Mouse (Mus musculus): ENCODE data around the gene Tsen15. TPM values are rescaled to one million over a fixed set of nuclear protein-coding genes. Genes with fewer than 3 reads are reported as not detected.

The Tsen15 gene
- polyA plus RNA-seq (2016; fragmentation: Nextera tagmentation; extraction: Ambion mirVana) = 64.2 and 64.6 TPM in 2 replicates

GRCm38 (mm10) chr1:152386188-152386835, at the start of gene Tsen15:
Tsen15 (minus strand) TSS chr1:152386688.
- no peak within 1 kb of the TSS; the same call in 1 of the 2 replicates for H3K27ac ChIP-seq (ENCODE audit: poor library complexity, severe bottlenecking)
- H3K4me2 ChIP-seq = peak within 1 kb of the TSS; percentile 66
- no peaks in the 10 kb centered on the region for H3K27me3 ChIP-seq (replicated peaks)
- H3K9ac ChIP-seq = peak within 1 kb of the TSS; percentile 93
- no peaks in the 10 kb centered on the region for H3K9me3 ChIP-seq (replicated peaks)
- ATAC-seq (ENCODE audit: insufficient number of reproducible peaks, low FRiP score) = peak; percentile 93
- peak within 1 kb of the TSS; percentile 91 for H3K4me3 ChIP-seq
- WGBS = under 1% methylated on average over 57 of the region's 57 CpGs
- H3K4me1 ChIP-seq (replicated peaks) = peaks cover 2% of the 10 kb centered on the region; the same call in 1 of the 2 replicates
- H3K36me3 ChIP-seq = peaks cover 11% of the 10 kb centered on the region

GRCm38 (mm10) chr1:152434166-152434565, 47.7 kb upstream of the Tsen15 start:
- Histone ChIP-seq H3K4me3 (no peak overlapping the region), H3K9me3 (replicated peaks) (no peaks in the 10 kb centered on the region), H3K36me3 (no peaks in the 10 kb centered on the region), H3K9ac (no peak overlapping the region), H3K27me3 (replicated peaks) (no peaks in the 10 kb centered on the region), H3K4me1 (replicated peaks) (peaks cover 1% of the 10 kb centered on the region; the same call in 1 of the 2 replicates), H3K27ac (ENCODE audit: poor library complexity, severe bottlenecking) (no peak overlapping the region), H3K4me2 (no peak overlapping the region)
- no peak for ATAC-seq (ENCODE audit: insufficient number of reproducible peaks, low FRiP score)
- WGBS = 62% methylated on average over 4 of the region's 4 CpGs

GRCm38 (mm10) chr1:152429805-152430204, 43.3 kb upstream of the Tsen15 start:
- no peaks in the 10 kb centered on the region for H3K36me3 ChIP-seq
- no peak overlapping the region for H3K4me2 ChIP-seq
- H3K9ac ChIP-seq = no peak overlapping the region
- 74% methylated on average over 7 of the region's 7 CpGs for WGBS
- H3K9me3 ChIP-seq (replicated peaks) = no peaks in the 10 kb centered on the region
- no peaks in the 10 kb centered on the region for H3K27me3 ChIP-seq (replicated peaks)
- no peak for ATAC-seq (ENCODE audit: insufficient number of reproducible peaks, low FRiP score)
- H3K4me1 ChIP-seq (replicated peaks) = peaks cover 8% of the 10 kb centered on the region
- no peak overlapping the region for H3K4me3 ChIP-seq
- H3K27ac ChIP-seq (ENCODE audit: poor library complexity, severe bottlenecking) = no peak overlapping the region

GRCm38 (mm10) chr1:152427912-152428581, 41.6 kb upstream of the Tsen15 start:
- H3K4me1 ChIP-seq (replicated peaks) = peaks cover 22% of the 10 kb centered on the region
- no peaks in the 10 kb centered on the region for H3K9me3 ChIP-seq (replicated peaks)
- H3K9ac ChIP-seq = no peak overlapping the region
- no peak overlapping the region for H3K27ac ChIP-seq (ENCODE audit: poor library complexity, severe bottlenecking)
- H3K4me2 ChIP-seq = no peak overlapping the region
- no peak overlapping the region for H3K4me3 ChIP-seq
- no peaks in the 10 kb centered on the region for H3K27me3 ChIP-seq (replicated peaks)
- no peaks in the 10 kb centered on the region for H3K36me3 ChIP-seq
- ATAC-seq (ENCODE audit: insufficient number of reproducible peaks, low FRiP score) = no peak
- WGBS = 69% methylated on average over 12 of the region's 12 CpGs

GRCm38 (mm10) chr1:152423052-152423451, 36.6 kb upstream of the Tsen15 start:
- Histone ChIP-seq H3K9me3 (replicated peaks) (no peaks in the 10 kb centered on the region), H3K4me3 (no peak overlapping the region), H3K27ac (ENCODE audit: poor library complexity, severe bottlenecking) (peak overlapping the region; percentile 82), H3K4me2 (peak overlapping the region; percentile 25), H3K9ac (no peak overlapping the region), H3K4me1 (replicated peaks) (peaks cover 42% of the 10 kb centered on the region), H3K36me3 (no peaks in the 10 kb centered on the region), H3K27me3 (replicated peaks) (no peaks in the 10 kb centered on the region)
- 58% methylated on average over 3 of the region's 3 CpGs for WGBS
- peak; percentile 55; the same call in 1 of the 2 replicates for ATAC-seq (ENCODE audit: insufficient number of reproducible peaks, low FRiP score)

GRCm38 (mm10) chr1:152422295-152422694, 35.8 kb upstream of the Tsen15 start:
- no peaks in the 10 kb centered on the region for H3K36me3 ChIP-seq
- no peak overlapping the region for H3K9ac ChIP-seq
- H3K4me2 ChIP-seq = no peak overlapping the region
- peaks cover 49% of the 10 kb centered on the region for H3K4me1 ChIP-seq (replicated peaks)
- no peak for ATAC-seq (ENCODE audit: insufficient number of reproducible peaks, low FRiP score)
- no peaks in the 10 kb centered on the region for H3K9me3 ChIP-seq (replicated peaks)
- no peaks in the 10 kb centered on the region for H3K27me3 ChIP-seq (replicated peaks)
- no peak overlapping the region for H3K4me3 ChIP-seq
- WGBS = 66% methylated on average over 3 of the region's 3 CpGs
- H3K27ac ChIP-seq (ENCODE audit: poor library complexity, severe bottlenecking) = peak overlapping the region; percentile 82; the same call in 1 of the 2 replicates

GRCm38 (mm10) chr1:152417602-152418001, 31.1 kb upstream of the Tsen15 start:
- Histone ChIP-seq H3K36me3 (no peaks in the 10 kb centered on the region), H3K27ac (ENCODE audit: poor library complexity, severe bottlenecking) (peak overlapping the region; percentile 44), H3K4me1 (replicated peaks) (peaks cover 41% of the 10 kb centered on the region), H3K4me2 (no peak overlapping the region), H3K9ac (peak overlapping the region; percentile 35; the same call in 1 of the 2 replicates), H3K9me3 (replicated peaks) (no peaks in the 10 kb centered on the region), H3K4me3 (no peak overlapping the region), H3K27me3 (replicated peaks) (no peaks in the 10 kb centered on the region)
- no peak for ATAC-seq (ENCODE audit: insufficient number of reproducible peaks, low FRiP score)
- WGBS = 25% methylated on average over 5 of the region's 5 CpGs

GRCm38 (mm10) chr1:152416306-152416904, 29.9 kb upstream of the Tsen15 start:
- Histone ChIP-seq H3K36me3 (peaks cover 5% of the 10 kb centered on the region; the same call in 1 of the 2 replicates), H3K27ac (ENCODE audit: poor library complexity, severe bottlenecking) (0 out of 2 replicates have a peak overlapping the region, but pooled peaks have one; percentile 39), H3K4me2 (no peak overlapping the region), H3K27me3 (replicated peaks) (no peaks in the 10 kb centered on the region), H3K9me3 (replicated peaks) (peaks cover 6% of the 10 kb centered on the region; the same call in 1 of the 2 replicates), H3K4me1 (replicated peaks) (peaks cover 32% of the 10 kb centered on the region), H3K9ac (no peak overlapping the region), H3K4me3 (no peak overlapping the region)
- ATAC-seq (ENCODE audit: insufficient number of reproducible peaks, low FRiP score) = peak; percentile 39; the same call in 1 of the 2 replicates
- WGBS = 44% methylated on average over 13 of the region's 13 CpGs

GRCm38 (mm10) chr1:152414451-152414850, 28.0 kb upstream of the Tsen15 start:
- H3K27ac ChIP-seq (ENCODE audit: poor library complexity, severe bottlenecking) = no peak overlapping the region
- H3K4me1 ChIP-seq (replicated peaks) = peaks cover 26% of the 10 kb centered on the region
- H3K9me3 ChIP-seq (replicated peaks) = peaks cover 6% of the 10 kb centered on the region; the same call in 1 of the 2 replicates
- ATAC-seq (ENCODE audit: insufficient number of reproducible peaks, low FRiP score) = no peak
- H3K9ac ChIP-seq = no peak overlapping the region
- no peak overlapping the region for H3K4me2 ChIP-seq
- peaks cover 5% of the 10 kb centered on the region; the same call in 1 of the 2 replicates for H3K36me3 ChIP-seq
- no peak overlapping the region for H3K4me3 ChIP-seq
- 81% methylated on average over 10 of the region's 10 CpGs for WGBS
- no peaks in the 10 kb centered on the region for H3K27me3 ChIP-seq (replicated peaks)

- Histone ChIP-seq H3K4me1 (replicated peaks) (peaks cover 26% of the 10 kb centered on the region), H3K27me3 (replicated peaks) (no peaks in the 10 kb centered on the region), H3K4me3 (no peak overlapping the region), H3K4me2 (no peak overlapping the region), H3K36me3 (peaks cover 5% of the 10 kb centered on the region; the same call in 1 of the 2 replicates), H3K27ac (ENCODE audit: poor library complexity, severe bottlenecking) (no peak overlapping the region), H3K9ac (no peak overlapping the region), H3K9me3 (replicated peaks) (peaks cover 6% of the 10 kb centered on the region; the same call in 1 of the 2 replicates)
- ATAC-seq (ENCODE audit: insufficient number of reproducible peaks, low FRiP score) = no peak
- WGBS = 74% methylated on average over 1 of the region's 1 CpGs
Observed at GRCm38 (mm10) chr1:152413961-152414360, 27.5 kb upstream of the Tsen15 start.

GRCm38 (mm10) chr1:152413116-152413515, 26.6 kb upstream of the Tsen15 start:
- Histone ChIP-seq H3K27ac (ENCODE audit: poor library complexity, severe bottlenecking) (no peak overlapping the region), H3K4me2 (no peak overlapping the region), H3K4me3 (no peak overlapping the region), H3K27me3 (replicated peaks) (no peaks in the 10 kb centered on the region), H3K4me1 (replicated peaks) (peaks cover 25% of the 10 kb centered on the region), H3K9me3 (replicated peaks) (peaks cover 6% of the 10 kb centered on the region; the same call in 1 of the 2 replicates), H3K9ac (no peak overlapping the region), H3K36me3 (peaks cover 5% of the 10 kb centered on the region; the same call in 1 of the 2 replicates)
- ATAC-seq (ENCODE audit: insufficient number of reproducible peaks, low FRiP score) = no peak
- 92% methylated on average over 2 of the region's 2 CpGs for WGBS
